Comparison of ENCODE assay signal across 8 mouse cellular contexts in the genomic region with DNA sequence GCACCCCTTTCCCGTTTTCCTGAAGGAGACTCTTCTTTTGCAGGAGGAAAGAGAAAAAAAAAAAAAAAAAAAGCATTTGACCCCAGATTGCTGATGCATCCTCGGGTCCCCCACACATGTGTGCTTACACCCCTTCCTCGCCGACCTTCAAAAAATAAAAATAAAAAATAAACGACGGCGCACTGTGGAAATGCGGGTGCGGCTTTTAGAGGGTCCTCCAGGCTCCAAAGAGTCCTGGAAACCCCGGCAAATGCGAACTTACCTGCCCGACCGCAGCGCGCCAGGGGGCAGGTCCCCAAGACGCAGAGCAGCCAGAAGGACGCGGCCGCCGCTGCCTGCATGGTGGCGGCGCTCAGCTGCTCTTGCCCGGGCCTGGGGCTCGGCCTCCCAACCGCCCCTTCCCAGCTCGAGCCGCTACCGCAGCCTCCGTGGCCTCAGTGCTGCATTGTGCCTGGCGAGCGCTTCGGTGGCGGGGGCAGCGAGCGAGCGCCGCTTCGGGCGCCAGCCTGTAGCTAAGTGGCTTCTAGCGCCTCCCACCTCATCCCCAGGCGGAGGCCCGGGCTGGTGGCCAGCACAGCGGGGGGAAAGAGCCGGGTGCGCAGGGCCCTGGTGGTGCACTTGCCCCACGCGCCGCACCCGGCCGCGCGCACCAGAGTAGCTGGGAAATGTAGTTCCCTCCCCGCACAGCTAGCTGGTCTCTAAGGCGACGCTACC. TPM values are rescaled to one million over a fixed set of nuclear protein-coding genes. Genes with fewer than 3 reads are reported as not detected.
DNase-seq lines count a peak whose midpoint lies in the region; ATAC-seq and TF ChIP-seq lines count a peak whose summit lies in the region.

A gene (minus strand): TSS at position 547 of the 714 bp plus-strand sequence.

- peak; percentile 98 for DNase-seq in brain, adult 2 months (ENCODE audit: low read depth, low spot score)
- DNase-seq in heart, adult 8-10 months (ENCODE audit: low spot score) = peak; percentile 68
- DNase-seq in kidney, adult 2 months = peak; percentile 75
- DNase-seq in left cerebral cortex, postnatal 4 days = peak; percentile 92
- DNase-seq in right cerebral cortex, postnatal 4 days = peak; percentile 93

- peak within 1 kb of the TSS; percentile 80 for H3K4me3 ChIP-seq in embryonic facial prominence, embryonic 13.5 days
- H3K4me3 ChIP-seq in kidney, adult 2 months (ENCODE audit: insufficient read depth, low read depth, low read length) = peak within 1 kb of the TSS; percentile 73

- H3K4me1 ChIP-seq in embryonic facial prominence, embryonic 13.5 days = peaks cover 3% of the 10 kb centered on the region; the same call in 1 of the 2 replicates
- no peaks in the 10 kb centered on the region; the same call in 1 of the 2 replicates for H3K4me1 ChIP-seq in kidney, adult 2 months (ENCODE audit: control insufficient read depth, insufficient read depth, low read length)

- peaks cover 9% of the 10 kb centered on the region; the same call in 1 of the 2 replicates for H3K27me3 ChIP-seq in embryonic facial prominence, embryonic 13.5 days
- H3K27me3 ChIP-seq in kidney, adult 2 months (replicated peaks; ENCODE audit: control insufficient read depth, insufficient read depth, low read length) = no peaks in the 10 kb centered on the region

- no peaks in the 10 kb centered on the region for H3K9me3 ChIP-seq in embryonic facial prominence, embryonic 13.5 days

- peak within 1 kb of the TSS; percentile 78 for H3K9ac ChIP-seq in embryonic facial prominence, embryonic 13.5 days

- TF ChIP-seq CTCF in kidney, adult 2 months (conservative IDR thresholded peaks at IDR 0.05; ENCODE audit: insufficient read depth, insufficient read length, low read depth, low read length) = no peak

- WGBS in embryonic facial prominence, embryonic 13.5 days = under 1% methylated on average over 50 of the region's 55 CpGs
- WGBS in kidney, adult 2 months = 2% methylated on average over 55 of the region's 55 CpGs

- peak; percentile 88 for ATAC-seq in embryonic facial prominence, embryonic 13.5 days (ENCODE audit: insufficient number of reproducible peaks, insufficient read depth, low FRiP score, low TSS enrichment, low read depth)
- ATAC-seq in megakaryocyte-erythroid progenitor cell, adult 5-6 weeks (replicated peaks; ENCODE audit: low FRiP score, low TSS enrichment, poor library complexity, severe bottlenecking) = peak; percentile 97
- ATAC-seq in activated CD4-positive, CD25-positive, alpha-beta regulatory T cell, adult 4 months = no peak

- intact Hi-C loops in left cerebral cortex, postnatal 4 days (cut with DNase I) = loop anchor here (5.0 kb wide), 1 partner anchor 205 kb away; no protein-coding TSS in a partner anchor

- TF ChIP-seq POLR2A in kidney, adult 2 months (IDR thresholded peaks at IDR 0.05; ENCODE audit: low read depth, low read length) = no peak

- peak within 1 kb of the TSS; percentile 75 for H3K27ac ChIP-seq in embryonic facial prominence, embryonic 13.5 days
- no peak within 1 kb of the TSS for H3K27ac ChIP-seq in kidney, adult 2 months (ENCODE audit: insufficient read depth, low read depth, low read length)

- H3K36me3 ChIP-seq in embryonic facial prominence, embryonic 13.5 days = no peaks in the 10 kb centered on the region
- no peaks in the 10 kb centered on the region for H3K36me3 ChIP-seq in kidney, adult 2 months (ENCODE audit: control insufficient read depth, insufficient read depth, low read length)

- H3K4me2 ChIP-seq in embryonic facial prominence, embryonic 13.5 days = peak within 1 kb of the TSS; percentile 84

RNA-seq across cellular contexts. Expression of the gene that starts here (rescaled TPM):
- polyA plus RNA-seq in embryonic facial prominence, embryonic 13.5 days (2015; fragmentation: Nextera tagmentation; extraction: Ambion mirVana) = 12.2 and 15.1 TPM in 2 replicates
- total RNA-seq in heart, adult 8-10 months (2022) = 1 to 10 TPM; 4.5 to 6.1 (median 5.3) TPM
- polyA plus RNA-seq in kidney, adult 2 months (2012; rRNA removed) = 1.3 and 1.5 TPM in 2 replicates
- 100 to 1,000 TPM; 140 TPM for total RNA-seq in left cerebral cortex, postnatal 4 days (2021)
- total RNA-seq in megakaryocyte-erythroid progenitor cell, adult 5-6 weeks (2014; fragmentation: Nextera tagmentation) = 0.17 TPM in 1 of 2 replicates, not detected in the other
- total RNA-seq in megakaryocyte-erythroid progenitor cell, adult 5-6 weeks (2017) = 0.33 and 1.4 TPM in 2 replicates
- polyA plus RNA-seq in activated CD4-positive, CD25-positive, alpha-beta regulatory T cell, adult 4 months (2017; shearing (Covaris generic)) = under 1 TPM; 0.48 to 0.90 TPM

Comparison
In these comparisons a context has a peak if more than half of its experiments do, and no peak if none do; other contexts are left out.
1. RNA of the gene that starts here (total RNA-seq): 140 TPM in left cerebral cortex, postnatal 4 days; 4.5 to 6.1 TPM in heart, adult 8-10 months and 0.17 to 1.4 TPM in megakaryocyte-erythroid progenitor cell, adult 5-6 weeks; every median in the first group is over 10 times any median in the second.
2. Peak in every context shown above with its lines, with median percentiles within 50 percentile points of each other: DNase-seq.